Mouse (Mus musculus) bone marrow, adult 2 months (tissue): ENCODE measurements around the gene Mpped2. TPM values are rescaled to one million over a fixed set of nuclear protein-coding genes. Genes with fewer than 3 reads are reported as not detected.

Experiments
- H3K27ac ChIP-seq: fragments of 200-500 bp; 2 replicates; pipeline ENCODE4 v1.5.1; 2012; ENCODE audit warnings: low read depth, mild to moderate bottlenecking, control low read depth, inconsistent platforms, low read length; ENCODE audit not compliant: control insufficient read depth, poor library complexity, insufficient read depth
- H3K4me1 ChIP-seq: fragments of 200-500 bp; 2 replicates; pipeline ENCODE4 v1.6.1; 2011; ENCODE audit warnings: low read length; ENCODE audit not compliant: control insufficient read depth, insufficient read depth
- H3K4me3 ChIP-seq: fragments of 200-500 bp; replicated peaks from 2 replicates; pipeline ENCODE3; 2011; ENCODE audit warnings: mild to moderate bottlenecking, low read depth, low read length, control low read depth; ENCODE audit not compliant: control insufficient read depth
- CTCF ChIP-seq: fragments of 200-500 bp; IDR thresholded peaks from 2 replicates; pipeline ENCODE4 v1.5.1; 2011; ENCODE audit warnings: low read length, control low read depth; ENCODE audit not compliant: control insufficient read depth, insufficient read depth
- POLR2A ChIP-seq: fragments of 200-500 bp; IDR thresholded peaks from 2 replicates; pipeline ENCODE4 v1.6.1; 2011; ENCODE audit warnings: low read depth, mild to moderate bottlenecking, control low read depth, low read length, borderline replicate concordance; ENCODE audit not compliant: control insufficient read depth
- WGBS: fragments of 180-500 bp; shearing (Covaris S2); methylation state at CpG from one replicate; pipeline ENCODE4 v1.1.7; 2018; 5-methylcytosine and 5-hydroxymethylcytosine counted together
- polyA plus RNA-seq: library from polyadenylated mRNA; stranded (reverse); fragments of >200 nt; gene quantifications from 2 replicates; pipeline ENCODE4 v1.2.4, GENCODE M21; 2011; ENCODE audit warnings: low replicate concordance; ENCODE audit not compliant: missing spikeins, insufficient read depth, insufficient read length

The Mpped2 gene
- polyA plus RNA-seq, 1 experiment = 0.52 TPM

- no peaks in the 10 kb centered on the region for H3K4me1 ChIP-seq
- H3K4me3 ChIP-seq = no peak overlapping the region
- H3K27ac ChIP-seq = no peak overlapping the region
- TF ChIP-seq POLR2A (no peak), CTCF (no peak)
- WGBS = 85% methylated on average over 8 of the region's 8 CpGs
Observed at GRCm38 (mm10) chr2:106674319-106674718, 18.8 kb upstream of the Mpped2 start.

- Histone ChIP-seq H3K4me3 (no peak overlapping the region), H3K4me1 (no peaks in the 10 kb centered on the region), H3K27ac (no peak overlapping the region)
- 19% methylated on average over 2 of the region's 2 CpGs for WGBS
- TF ChIP-seq POLR2A (no peak), CTCF (no peak)
Observed at GRCm38 (mm10) chr2:106677449-106677848, 15.6 kb upstream of the Mpped2 start.

GRCm38 (mm10) chr2:106679720-106680455 is 13.2 kb upstream of the Mpped2 start:
- Histone ChIP-seq H3K27ac (no peak overlapping the region), H3K4me3 (no peak overlapping the region), H3K4me1 (no peaks in the 10 kb centered on the region)
- 75% methylated on average over 5 of the region's 5 CpGs for WGBS
- no peak for TF ChIP-seq CTCF
- no peak for TF ChIP-seq POLR2A

- 42% methylated on average over 9 of the region's 9 CpGs for WGBS
- H3K27ac ChIP-seq = no peak overlapping the region
- TF ChIP-seq POLR2A (no peak), CTCF (no peak)
- H3K4me3 ChIP-seq = no peak overlapping the region
- no peaks in the 10 kb centered on the region for H3K4me1 ChIP-seq
Observed at GRCm38 (mm10) chr2:106683185-106683831, 9.8 kb upstream of the Mpped2 start.

- 51% methylated on average over 4 of the region's 4 CpGs for WGBS
- H3K27ac ChIP-seq = no peak overlapping the region
- no peak overlapping the region for H3K4me3 ChIP-seq
- TF ChIP-seq CTCF (no peak), POLR2A (no peak)
- H3K4me1 ChIP-seq = no peaks in the 10 kb centered on the region
Observed at GRCm38 (mm10) chr2:106683832-106684231, 9.2 kb upstream of the Mpped2 start.

- WGBS = 22% methylated on average over 6 of the region's 6 CpGs
- H3K27ac ChIP-seq = no peak overlapping the region
- no peak overlapping the region for H3K4me3 ChIP-seq
- TF ChIP-seq POLR2A (no peak), CTCF (no peak)
- no peaks in the 10 kb centered on the region for H3K4me1 ChIP-seq
Observed at GRCm38 (mm10) chr2:106691753-106692363, 1.2 kb upstream of the Mpped2 start.

GRCm38 (mm10) chr2:106692405-106692782 is 675 bp upstream of the Mpped2 start:
- H3K4me1 ChIP-seq = no peaks in the 10 kb centered on the region
- WGBS = 11% methylated on average over 14 of the region's 14 CpGs
- no peak overlapping the region for H3K4me3 ChIP-seq
- TF ChIP-seq CTCF (no peak), POLR2A (no peak)
- no peak overlapping the region for H3K27ac ChIP-seq
